Mouse (Mus musculus) hindbrain, embryonic 13.5 days (tissue): ENCODE measurements around the gene Dtd1. TPM values are rescaled to one million over a fixed set of nuclear protein-coding genes. Genes with fewer than 3 reads are reported as not detected.
A peak's percentile ranks its signal among the peaks of the same experiment; 100 is the strongest.

Source experiments
- ATAC-seq: fragments of 200-750 bp; cut with Nextera tagmentation; 2 replicates; pipeline ENCODE4 v1.8.0; 2017; ENCODE audit warnings: moderate TSS enrichment; ENCODE audit not compliant: low FRiP score
- H3K27ac ChIP-seq: fragments of 300-500 bp; sonication (generic); 2 replicates; pipeline ENCODE4 v1.5.1; 2015; ENCODE audit warnings: inconsistent platforms, mild to moderate bottlenecking, moderate library complexity
- H3K27me3 ChIP-seq: fragments of 300-500 bp; sonication (generic); 2 replicates; pipeline ENCODE4 v1.6.1; 2015; ENCODE audit warnings: mild to moderate bottlenecking, inconsistent platforms
- H3K36me3 ChIP-seq: fragments of 300-500 bp; sonication (generic); 2 replicates; pipeline ENCODE4 v1.6.1; 2015; ENCODE audit warnings: mild to moderate bottlenecking, inconsistent platforms
- H3K4me1 ChIP-seq: fragments of 300-500 bp; sonication (generic); replicated peaks from 2 replicates; pipeline ENCODE4 v1.6.1; 2015; ENCODE audit warnings: inconsistent platforms
- H3K4me2 ChIP-seq: fragments of 300-500 bp; sonication (generic); 2 replicates; pipeline ENCODE4 v1.6.1; 2015; ENCODE audit warnings: inconsistent platforms, mild to moderate bottlenecking, moderate library complexity
- H3K4me3 ChIP-seq: fragments of 300-500 bp; sonication (generic); 2 replicates; pipeline ENCODE4 v1.5.1; 2015; ENCODE audit warnings: mild to moderate bottlenecking, inconsistent platforms
- H3K9ac ChIP-seq: fragments of 300-500 bp; sonication (generic); 2 replicates; pipeline ENCODE4 v1.6.1; 2015; ENCODE audit warnings: mild to moderate bottlenecking, inconsistent platforms
- H3K9me3 ChIP-seq: fragments of 300-500 bp; sonication (generic); 2 replicates; pipeline ENCODE4 v1.6.1; 2016; ENCODE audit warnings: inconsistent platforms
- WGBS: fragments of 180-500 bp; shearing (Covaris S2); methylation state at CpG from one replicate; pipeline ENCODE4 v1.1.7; 2015; 5-methylcytosine and 5-hydroxymethylcytosine counted together
- microRNA-seq: library from miRNA; unstranded; fragments of <30 nt; microRNA quantifications from one replicate; pipeline ENCODE4, GENCODE M21; 2016
- polyA plus RNA-seq: library from polyadenylated mRNA; unstranded; fragments of >200 nt; fragmentation: Nextera tagmentation; extraction: Ambion mirVana; gene quantifications from 2 replicates; pipeline ENCODE4 v1.2.1, GENCODE M21; 2015

Dtd1 gene
- polyA plus RNA-seq, 1 experiment from 2014 or later = 85.8 TPM

- no peaks in the 10 kb centered on the region for H3K27me3 ChIP-seq
- H3K36me3 ChIP-seq = no peaks in the 10 kb centered on the region
- no peak overlapping the region for H3K4me3 ChIP-seq
- H3K4me2 ChIP-seq = no peak overlapping the region
- no peaks in the 10 kb centered on the region for H3K9me3 ChIP-seq
- H3K9ac ChIP-seq = no peak overlapping the region
- WGBS = 55% methylated on average over 5 of the region's 5 CpGs
- peaks cover 4% of the 10 kb centered on the region; the same call in 1 of the 2 replicates for H3K4me1 ChIP-seq
- no peak overlapping the region for H3K27ac ChIP-seq
- ATAC-seq = no peak
Measured at GRCm38 (mm10) chr2:144780731-144781130, 181.0 kb downstream of the Dtd1 start.

DNA sequence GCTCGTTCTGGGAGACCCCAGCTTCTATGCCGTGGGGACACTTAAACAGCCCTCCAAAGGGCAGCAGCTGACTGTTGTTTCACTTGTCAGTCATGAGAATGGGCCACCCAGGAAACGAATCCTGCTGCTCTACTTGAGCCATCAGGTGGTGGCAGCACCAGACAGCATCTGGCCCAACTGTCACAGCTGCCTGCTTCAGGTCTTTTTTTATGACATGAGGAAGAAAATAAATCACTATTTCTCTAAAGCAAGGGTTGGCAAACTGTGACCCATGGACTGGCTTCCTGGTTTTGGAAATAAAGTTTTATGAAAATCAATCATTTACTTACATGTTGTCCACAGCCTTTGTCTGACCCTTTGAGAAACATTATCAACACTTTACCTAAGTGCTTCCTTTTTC is 182.2 kb downstream of the Dtd1 start:
- 61% methylated on average over 3 of the region's 3 CpGs for WGBS
- no peaks in the 10 kb centered on the region for H3K9me3 ChIP-seq
- H3K9ac ChIP-seq = no peak overlapping the region
- H3K36me3 ChIP-seq = no peaks in the 10 kb centered on the region
- no peak overlapping the region for H3K4me3 ChIP-seq
- no peak overlapping the region for H3K27ac ChIP-seq
- peaks cover 4% of the 10 kb centered on the region; the same call in 1 of the 2 replicates for H3K4me1 ChIP-seq
- H3K27me3 ChIP-seq = no peaks in the 10 kb centered on the region
- no peak for ATAC-seq
- H3K4me2 ChIP-seq = no peak overlapping the region

GRCm38 (mm10) chr2:144782481-144782880 is 182.8 kb downstream of the Dtd1 start:
- Histone ChIP-seq H3K4me3 (no peak overlapping the region), H3K27ac (no peak overlapping the region), H3K4me1 (peaks cover 4% of the 10 kb centered on the region; the same call in 1 of the 2 replicates), H3K4me2 (no peak overlapping the region), H3K36me3 (no peaks in the 10 kb centered on the region), H3K9ac (no peak overlapping the region), H3K27me3 (no peaks in the 10 kb centered on the region), H3K9me3 (no peaks in the 10 kb centered on the region)
- 80% methylated on average over 4 of the region's 4 CpGs for WGBS
- ATAC-seq = no peak

DNA sequence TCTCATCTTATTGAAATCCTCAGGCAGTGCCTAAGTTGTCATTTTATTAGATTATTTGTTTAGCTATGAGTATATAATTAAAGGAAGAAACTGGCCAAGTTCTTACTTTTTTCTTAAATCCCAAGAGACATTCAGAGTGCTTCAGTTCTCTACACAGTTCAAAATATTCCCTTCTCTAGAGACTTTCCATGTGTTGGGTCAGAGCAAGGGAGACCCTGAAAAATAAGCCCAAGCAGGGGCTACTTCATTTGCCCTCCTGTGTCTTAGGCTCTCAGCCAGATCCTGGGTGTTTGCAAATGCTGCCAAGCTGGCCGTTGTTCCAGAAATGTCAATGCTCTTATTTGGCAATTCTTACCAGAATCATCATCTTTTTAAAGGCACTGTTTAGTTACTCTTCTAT is 183.5 kb downstream of the Dtd1 start:
- no peaks in the 10 kb centered on the region for H3K9me3 ChIP-seq
- H3K27ac ChIP-seq = no peak overlapping the region
- no peak overlapping the region for H3K4me3 ChIP-seq
- H3K9ac ChIP-seq = no peak overlapping the region
- H3K36me3 ChIP-seq = no peaks in the 10 kb centered on the region
- no peaks in the 10 kb centered on the region for H3K27me3 ChIP-seq
- no peak overlapping the region for H3K4me2 ChIP-seq
- peaks cover 4% of the 10 kb centered on the region; the same call in 1 of the 2 replicates for H3K4me1 ChIP-seq
- 85% methylated on average over 1 of the region's 1 CpGs for WGBS
- ATAC-seq = no peak

DNA sequence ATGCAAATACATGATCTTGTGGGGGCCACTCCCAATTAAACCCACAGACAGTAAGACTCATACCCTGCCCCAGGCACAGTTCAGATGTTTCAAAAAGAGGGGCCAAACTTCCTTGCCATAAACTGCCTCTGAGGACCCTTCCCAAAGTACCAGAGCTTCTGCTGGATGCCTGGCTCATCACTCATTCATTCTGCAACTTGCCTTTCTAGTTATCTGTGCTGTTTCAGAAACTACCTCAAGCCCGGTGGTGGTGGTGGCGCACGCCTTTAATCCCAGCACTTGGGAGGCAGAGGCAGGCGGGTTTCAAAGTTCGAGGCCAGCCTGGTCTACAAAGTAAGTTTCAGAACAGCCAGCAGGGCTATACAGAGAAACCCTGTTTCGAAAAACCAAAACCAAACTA is 184.1 kb downstream of the Dtd1 start:
- H3K27ac ChIP-seq = no peak overlapping the region
- peaks cover 4% of the 10 kb centered on the region; the same call in 1 of the 2 replicates for H3K4me1 ChIP-seq
- 95% methylated on average over 6 of the region's 6 CpGs for WGBS
- H3K4me2 ChIP-seq = no peak overlapping the region
- no peaks in the 10 kb centered on the region for H3K9me3 ChIP-seq
- H3K4me3 ChIP-seq = no peak overlapping the region
- H3K9ac ChIP-seq = no peak overlapping the region
- ATAC-seq = no peak
- no peaks in the 10 kb centered on the region for H3K36me3 ChIP-seq
- no peaks in the 10 kb centered on the region for H3K27me3 ChIP-seq

GRCm38 (mm10) chr2:144791671-144792294 is 192.1 kb downstream of the Dtd1 start:
- Histone ChIP-seq H3K4me1 (peaks cover 5% of the 10 kb centered on the region; the same call in 1 of the 2 replicates), H3K4me2 (no peak overlapping the region), H3K27ac (peak overlapping the region; percentile 52), H3K36me3 (no peaks in the 10 kb centered on the region), H3K4me3 (no peak overlapping the region), H3K9me3 (no peaks in the 10 kb centered on the region), H3K27me3 (no peaks in the 10 kb centered on the region), H3K9ac (no peak overlapping the region)
- 63% methylated on average over 14 of the region's 14 CpGs for WGBS
- ATAC-seq = no peak

DNA sequence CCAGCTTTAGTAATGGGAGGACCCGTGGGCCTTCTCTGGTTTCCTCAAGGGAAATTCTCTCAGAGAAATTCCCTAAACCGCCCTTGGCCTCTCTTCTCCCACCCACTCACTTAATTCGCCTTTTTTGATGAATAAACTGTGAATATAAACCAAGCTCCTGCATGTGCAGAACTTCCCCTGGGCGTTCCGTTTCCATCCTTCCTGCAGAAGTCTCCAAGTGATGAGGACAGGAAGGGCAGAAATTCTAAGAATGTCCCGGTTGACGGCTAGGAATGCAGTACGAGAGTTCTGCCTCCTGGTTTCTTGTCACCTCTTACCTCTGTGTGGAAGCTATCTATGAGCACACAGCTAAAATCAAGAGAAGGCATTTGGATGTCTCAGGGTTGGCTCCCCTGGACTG is 197.8 kb downstream of the Dtd1 start:
- H3K27ac ChIP-seq = no peak overlapping the region
- H3K27me3 ChIP-seq = no peaks in the 10 kb centered on the region
- H3K4me1 ChIP-seq = no peaks in the 10 kb centered on the region

DNA sequence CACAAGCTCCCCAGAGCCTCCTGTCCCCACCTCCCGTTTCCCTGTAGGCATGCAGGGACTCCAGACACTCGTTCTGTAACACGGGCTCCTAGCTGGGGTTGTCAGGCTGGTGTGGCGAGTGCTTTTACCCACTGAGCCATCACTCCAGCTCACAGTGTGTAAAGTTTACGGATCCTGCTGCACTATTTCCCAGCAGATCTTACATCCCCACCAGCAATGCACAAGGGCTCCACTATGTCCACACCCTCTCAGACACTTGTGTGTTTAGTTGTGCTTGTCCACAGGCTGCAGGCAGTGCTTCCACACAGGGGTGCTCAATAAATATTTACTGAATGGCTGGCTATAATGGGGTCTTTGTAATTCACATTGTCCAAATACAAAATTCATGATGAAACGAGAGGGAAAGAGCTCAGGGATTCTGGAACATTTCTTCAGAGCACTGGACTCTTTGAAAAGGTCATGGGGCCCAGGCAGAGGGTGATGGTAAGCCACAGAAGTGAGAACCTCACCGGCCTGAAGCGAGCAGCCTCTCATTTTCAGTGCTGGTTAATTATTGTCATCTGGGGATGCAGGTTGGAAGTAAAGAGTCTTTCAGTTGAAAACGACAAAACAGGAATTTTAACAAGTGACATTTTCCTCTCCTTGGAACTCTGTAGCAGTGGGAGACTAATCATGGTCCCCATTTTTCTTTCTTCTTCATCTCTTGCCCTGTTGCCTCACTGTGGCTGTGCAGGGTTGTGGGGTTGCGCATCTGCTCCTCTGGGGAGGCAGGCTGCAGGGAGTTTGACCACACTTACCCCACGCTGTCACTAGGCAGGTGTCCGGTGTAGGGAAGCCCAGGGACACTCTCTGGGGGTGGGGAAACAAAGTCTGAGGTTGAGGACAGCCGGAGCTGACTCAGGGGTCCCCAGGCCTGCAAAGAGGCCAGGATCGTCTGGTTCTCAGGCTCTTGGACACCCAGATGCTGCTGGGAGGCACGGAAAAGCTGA is 208.4 kb downstream of the Dtd1 start:
- H3K4me3 ChIP-seq = no peak overlapping the region
- H3K27me3 ChIP-seq = no peaks in the 10 kb centered on the region
- no peak for ATAC-seq
- H3K4me1 ChIP-seq = no peaks in the 10 kb centered on the region
- WGBS = 55% methylated on average over 15 of the region's 15 CpGs
- no peaks in the 10 kb centered on the region for H3K36me3 ChIP-seq
- no peak overlapping the region for H3K27ac ChIP-seq
- no peak overlapping the region for H3K4me2 ChIP-seq
- no peak overlapping the region for H3K9ac ChIP-seq
- H3K9me3 ChIP-seq = no peaks in the 10 kb centered on the region

More for the DNA sequence above, 197.8 kb downstream of the Dtd1 start:
- 81% methylated on average over 8 of the region's 8 CpGs for WGBS
- Histone ChIP-seq H3K9ac (no peak overlapping the region), H3K4me3 (no peak overlapping the region), H3K9me3 (no peaks in the 10 kb centered on the region), H3K36me3 (no peaks in the 10 kb centered on the region), H3K4me2 (no peak overlapping the region)
- ATAC-seq = no peak

Small RNA genes lying within 50 kb of the gene (microRNA-seq; reads per million reads assigned to microRNA genes)
- gene Gm24823 = not detected

Other genes starting within 250 kb of the Dtd1 start
- 29.6 and 33.3 TPM in 2 replicates for gene Kat14, start 230.9 kb upstream of the Dtd1 start, polyA plus RNA-seq
- gene Pet117, start 230.9 kb upstream of the Dtd1 start, polyA plus RNA-seq = 2.4 and 4.3 TPM in 2 replicates
- 8.6 and 11.9 TPM in 2 replicates for gene Dzank1, start 72.5 kb upstream of the Dtd1 start, polyA plus RNA-seq
- gene Polr3f, start 72.2 kb upstream of the Dtd1 start, polyA plus RNA-seq = 28.5 and 28.6 TPM in 2 replicates
- 56.1 and 58.9 TPM in 2 replicates for gene Rbbp9, start 49.0 kb upstream of the Dtd1 start, polyA plus RNA-seq
- gene Sec23b, start 43.7 kb upstream of the Dtd1 start, polyA plus RNA-seq = 75.8 and 80.2 TPM in 2 replicates
- gene Smim26, start 5.8 kb upstream of the Dtd1 start, polyA plus RNA-seq = 63.3 and 67.3 TPM in 2 replicates
- not detected in 2 replicates for gene Scp2d1, start 223.8 kb downstream of the Dtd1 start, polyA plus RNA-seq